Mouse (Mus musculus) thymus, adult 2 months (tissue): ENCODE data around the gene Rtl1.

Source experiments
- CTCF ChIP-seq: fragments of 200-500 bp; IDR thresholded peaks from 2 replicates; pipeline ENCODE4 v1.5.1; 2012; ENCODE audit warnings: mild to moderate bottlenecking, control low read depth, low read length, moderate library complexity, borderline replicate concordance; ENCODE audit not compliant: control insufficient read depth, poor library complexity, insufficient read depth; ENCODE audit errors: extremely low read depth
- POLR2A ChIP-seq: fragments of 200-500 bp; IDR thresholded peaks from 2 replicates; pipeline ENCODE4 v1.6.1; 2012; ENCODE audit warnings: mild to moderate bottlenecking, low read length, control low read depth, moderate library complexity; ENCODE audit not compliant: control insufficient read depth, poor library complexity, insufficient read depth; ENCODE audit errors: extremely low read depth

- no peak for TF ChIP-seq POLR2A
- no peak for TF ChIP-seq CTCF
These were observed 5.0 kb upstream of the Rtl1 start for GRCm38 (mm10) chr12:109604982-109605721.
